ENCODE assay signal across 25 mouse cellular contexts in genomic region chr12:40773091-40773490, GRCm38 (mm10).
"Had no signal": no experiment of that assay in that cellular context is flagged by ENCODE, and none has a peak within 500 bp of the region (broad histone marks: within the 10 kb centered on the region; RNA-seq: fewer than 3 reads in every experiment).

No protein-coding gene starts in this region.

- ATAC-seq: hindbrain, postnatal 0 days; intestine, embryonic 16.5 days; liver, embryonic 12.5 days had no signal

- H3K9me3 ChIP-seq: heart, embryonic 13.5 days; heart, embryonic 15.5 days; hindbrain, embryonic 13.5 days; hindbrain, embryonic 15.5 days; kidney, embryonic 15.5 days; limb, embryonic 13.5 days; limb, embryonic 15.5 days; liver, embryonic 12.5 days had no signal

- H3K4me3 ChIP-seq: heart, adult 2 months; heart, embryonic 13.5 days; heart, embryonic 15.5 days; hindbrain, embryonic 13.5 days; hindbrain, embryonic 15.5 days; kidney, embryonic 15.5 days; limb, embryonic 13.5 days; limb, embryonic 15.5 days; liver, embryonic 12.5 days had no signal

- H3K36me3 ChIP-seq: heart, embryonic 13.5 days; heart, embryonic 15.5 days; hindbrain, embryonic 15.5 days; kidney, embryonic 15.5 days; limb, embryonic 13.5 days; limb, embryonic 15.5 days; liver, embryonic 12.5 days had no signal

- H3K27me3 ChIP-seq: heart, embryonic 13.5 days; heart, embryonic 15.5 days; hindbrain, embryonic 13.5 days; hindbrain, embryonic 15.5 days; kidney, embryonic 15.5 days; limb, embryonic 13.5 days; limb, embryonic 15.5 days; liver, embryonic 12.5 days had no signal

- H3K4me2 ChIP-seq: heart, embryonic 11.5 days; heart, embryonic 13.5 days; heart, embryonic 15.5 days; hindbrain, embryonic 13.5 days; hindbrain, embryonic 15.5 days; kidney, embryonic 15.5 days; limb, embryonic 13.5 days; limb, embryonic 15.5 days; liver, embryonic 12.5 days had no signal

- H3K27ac ChIP-seq: heart, adult 2 months; heart, embryonic 13.5 days; heart, embryonic 15.5 days; hindbrain, embryonic 13.5 days; hindbrain, embryonic 15.5 days; hindbrain, postnatal 0 days; kidney, embryonic 15.5 days; kidney, postnatal 0 days; limb, embryonic 13.5 days; limb, embryonic 15.5 days; liver, embryonic 12.5 days had no signal

- DNase-seq: gastrocnemius, postnatal 14 days; gastrocnemius, postnatal 36 days; heart, adult 11 months; heart, adult 2 months; heart, postnatal 14 days; heart, postnatal 36 days; kidney, adult 11 months; kidney, adult 2 months; kidney, adult 9 months; kidney, postnatal 14 days; kidney, postnatal 36 days; layer of hippocampus, postnatal 36 days; left cerebral cortex, postnatal 4 days had no signal

- H3K4me1 ChIP-seq: heart, embryonic 13.5 days; heart, embryonic 15.5 days; hindbrain, embryonic 13.5 days; hindbrain, embryonic 15.5 days; kidney, embryonic 15.5 days; limb, embryonic 13.5 days; limb, embryonic 15.5 days; liver, embryonic 12.5 days had no signal

- H3K9ac ChIP-seq: heart, embryonic 13.5 days; heart, embryonic 15.5 days; hindbrain, embryonic 13.5 days; hindbrain, embryonic 15.5 days; kidney, embryonic 15.5 days; limb, embryonic 13.5 days; limb, embryonic 15.5 days; liver, embryonic 12.5 days had no signal
